Mouse (Mus musculus): ENCODE data around the gene Treml1. TPM values are rescaled to one million over a fixed set of nuclear protein-coding genes. Genes with fewer than 3 reads are reported as not detected.
A peak's percentile ranks its signal among the peaks of the same experiment; 100 is the strongest.
"Not testable (repeated sequence)": the region's sequence is repeated elsewhere in the genome, so short reads cannot be mapped to it uniquely, and the experiment has no call there.

Gene Treml1
- total RNA-seq (2014; fragmentation: Nextera tagmentation) (not detected in 2 replicates), total RNA-seq (2017) (6.7 and 7.2 TPM in 2 replicates), polyA plus RNA-seq (2012) (0.34 and 0.65 TPM in 2 replicates)

GRCm38 (mm10) chr17:48359616-48360015 is at the start of gene Treml1:
Gene Treml1 (plus strand): TSS chr17:48359916.
- no peak for DNase-seq (ENCODE audit: low spot score)
- peaks cover 16% of the 10 kb centered on the region for H3K27me3 ChIP-seq (ENCODE audit: insufficient read depth, low read length)
- 0 out of 2 replicates have a peak, but pooled peaks have one; percentile 35 for ATAC-seq (ENCODE audit: extremely low read depth, insufficient number of reproducible peaks, low FRiP score, poor library complexity, severe bottlenecking)
- TF ChIP-seq GATA2 (IDR thresholded peaks at IDR 0.05; ENCODE audit: borderline replicate concordance, low read depth, low read length) (no peak), TAL1 (conservative IDR thresholded peaks at IDR 0.05; ENCODE audit: low read depth, low read length) (no peak), GATA1 (IDR thresholded peaks at IDR 0.05; ENCODE audit: borderline replicate concordance, low read length) (no peak), CTCF (IDR thresholded peaks at IDR 0.05; ENCODE audit: low read depth, low read length) (no peak), POLR2AphosphoS5 (IDR thresholded peaks at IDR 0.05; ENCODE audit: insufficient replicate concordance, low read depth, low read length) (no peak)
- H3K36me3 ChIP-seq (replicated peaks): no peaks in the 10 kb centered on the region
- H3K4me3 ChIP-seq (ENCODE audit: low read depth, low read length): no peak within 1 kb of the TSS; the same call in 1 of the 2 replicates
- no peaks in the 10 kb centered on the region for H3K9me3 ChIP-seq (replicated peaks)
- H3K4me1 ChIP-seq (ENCODE audit: insufficient read depth, low read depth, low read length): peaks cover 26% of the 10 kb centered on the region

DNA sequence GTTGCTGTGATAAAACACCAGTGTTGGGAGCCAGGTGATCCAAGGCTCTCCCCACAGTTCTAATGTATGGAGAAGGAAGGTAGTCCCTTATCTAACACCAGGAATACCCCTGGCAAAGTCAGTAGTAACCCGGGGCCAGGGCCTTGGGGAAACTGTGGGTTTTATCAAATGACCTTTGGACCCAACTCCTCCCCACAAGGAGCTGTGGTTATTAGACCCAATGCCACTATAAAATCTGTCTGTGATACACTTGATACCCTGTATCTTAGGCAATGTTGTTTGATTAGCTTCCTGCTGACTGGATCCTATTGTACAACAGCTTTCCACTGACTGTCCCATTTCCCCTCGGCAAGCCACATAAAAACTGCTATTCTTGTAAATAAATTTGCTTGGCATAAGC is 47.6 kb upstream of the Treml1 start:
- Histone ChIP-seq H3K27me3 (ENCODE audit: insufficient read depth, low read length) (no peaks in the 10 kb centered on the region), H3K36me3 (replicated peaks) (peaks cover 41% of the 10 kb centered on the region), H3K4me3 (ENCODE audit: low read depth, low read length) (no peak overlapping the region), H3K4me1 (ENCODE audit: insufficient read depth, low read depth, low read length) (peaks cover 52% of the 10 kb centered on the region), H3K9me3 (replicated peaks) (no peaks in the 10 kb centered on the region)
- ATAC-seq (ENCODE audit: extremely low read depth, insufficient number of reproducible peaks, low FRiP score, poor library complexity, severe bottlenecking) (no peak), DNase-seq (ENCODE audit: low spot score) (no peak)
- TF ChIP-seq GATA2 (IDR thresholded peaks at IDR 0.05; ENCODE audit: borderline replicate concordance, low read depth, low read length): no peak
- TF ChIP-seq POLR2AphosphoS5 (IDR thresholded peaks at IDR 0.05; ENCODE audit: insufficient replicate concordance, low read depth, low read length): no peak
- no peak for TF ChIP-seq CTCF (IDR thresholded peaks at IDR 0.05; ENCODE audit: low read depth, low read length)
- no peak for TF ChIP-seq TAL1 (conservative IDR thresholded peaks at IDR 0.05; ENCODE audit: low read depth, low read length)
- TF ChIP-seq GATA1 (IDR thresholded peaks at IDR 0.05; ENCODE audit: borderline replicate concordance, low read length): no peak

GRCm38 (mm10) chr17:48315905-48316579 is 43.7 kb upstream of the Treml1 start, which contains the start of gene B430306N03Rik:
Gene B430306N03Rik (plus strand): TSS chr17:48316141.
- H3K4me3 ChIP-seq (ENCODE audit: low read depth, low read length): not testable (repeated sequence)
- ATAC-seq (ENCODE audit: extremely low read depth, insufficient number of reproducible peaks, low FRiP score, poor library complexity, severe bottlenecking): peak; percentile 55

DNA sequence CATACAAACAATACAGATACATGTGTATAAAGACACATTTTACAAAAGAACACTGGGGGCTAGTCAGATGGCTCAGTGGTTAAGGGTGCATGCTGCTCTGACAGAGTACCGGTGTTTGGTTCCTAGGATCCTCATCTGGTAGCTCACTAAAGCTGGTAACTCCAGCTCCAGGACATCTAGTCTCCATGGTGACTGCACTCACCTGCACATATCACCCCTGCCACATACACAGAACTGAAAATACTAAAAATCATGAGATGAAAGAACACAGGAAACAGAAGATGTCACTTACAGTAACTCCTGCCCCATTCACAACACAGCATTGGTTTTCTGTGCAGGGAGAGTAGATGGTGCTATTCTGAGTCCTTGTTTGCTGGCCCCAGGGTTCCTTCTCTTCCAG is 41.0 kb upstream of the Treml1 start:
- DNase-seq (ENCODE audit: low spot score) (no peak), ATAC-seq (ENCODE audit: extremely low read depth, insufficient number of reproducible peaks, low FRiP score, poor library complexity, severe bottlenecking) (no peak)
- no peak for TF ChIP-seq GATA1 (IDR thresholded peaks at IDR 0.05; ENCODE audit: borderline replicate concordance, low read length)
- TF ChIP-seq TAL1 (conservative IDR thresholded peaks at IDR 0.05; ENCODE audit: low read depth, low read length): no peak
- TF ChIP-seq CTCF (IDR thresholded peaks at IDR 0.05; ENCODE audit: low read depth, low read length): no peak
- no peak for TF ChIP-seq GATA2 (IDR thresholded peaks at IDR 0.05; ENCODE audit: borderline replicate concordance, low read depth, low read length)
- no peak for TF ChIP-seq POLR2AphosphoS5 (IDR thresholded peaks at IDR 0.05; ENCODE audit: insufficient replicate concordance, low read depth, low read length)
- no peaks in the 10 kb centered on the region for H3K36me3 ChIP-seq (replicated peaks)
- peaks cover 67% of the 10 kb centered on the region for H3K4me1 ChIP-seq (ENCODE audit: insufficient read depth, low read depth, low read length)
- no peaks in the 10 kb centered on the region; the same call in 1 of the 2 replicates for H3K27me3 ChIP-seq (ENCODE audit: insufficient read depth, low read length)
- H3K9me3 ChIP-seq (replicated peaks): no peaks in the 10 kb centered on the region
- H3K4me3 ChIP-seq (ENCODE audit: low read depth, low read length): no peak overlapping the region

More at GRCm38 (mm10) chr17:48315905-48316579, 43.7 kb upstream of the Treml1 start, which contains the start of gene B430306N03Rik:
- not testable (repeated sequence) for H3K27me3 ChIP-seq (ENCODE audit: insufficient read depth, low read length); H3K36me3 ChIP-seq (replicated peaks); DNase-seq (ENCODE audit: low spot score); H3K9me3 ChIP-seq (replicated peaks)
- H3K4me1 ChIP-seq (ENCODE audit: insufficient read depth, low read depth, low read length): peaks cover 45% of the 10 kb centered on the region

DNA sequence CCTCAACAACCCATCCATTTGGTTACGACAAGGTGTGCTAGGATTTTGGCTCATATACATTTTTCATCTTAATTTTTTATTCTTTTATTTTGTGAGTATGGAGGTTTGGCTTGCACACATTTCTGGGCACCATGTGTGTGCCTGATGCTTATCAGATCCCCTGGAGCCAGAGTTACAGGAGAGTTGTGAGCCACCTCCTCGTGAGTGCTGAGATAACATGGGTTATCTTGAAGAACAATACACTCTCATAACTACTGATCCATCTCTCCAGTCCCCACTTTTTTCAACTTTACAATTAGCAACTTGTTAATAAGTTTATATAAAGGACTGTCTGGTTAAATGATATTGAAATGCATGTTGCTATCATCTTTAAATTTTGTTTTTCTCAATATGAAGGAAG is 38.4 kb upstream of the Treml1 start:
- ATAC-seq (ENCODE audit: extremely low read depth, insufficient number of reproducible peaks, low FRiP score, poor library complexity, severe bottlenecking) (peak; percentile 89), DNase-seq (ENCODE audit: low spot score) (no peak)
- Histone ChIP-seq H3K36me3 (replicated peaks) (peaks cover 3% of the 10 kb centered on the region), H3K27me3 (ENCODE audit: insufficient read depth, low read length) (no peaks in the 10 kb centered on the region; the same call in 1 of the 2 replicates), H3K4me3 (ENCODE audit: low read depth, low read length) (peak overlapping the region; percentile 48; the same call in 1 of the 2 replicates), H3K4me1 (ENCODE audit: insufficient read depth, low read depth, low read length) (peaks cover 72% of the 10 kb centered on the region), H3K9me3 (replicated peaks) (no peaks in the 10 kb centered on the region)
- TF ChIP-seq GATA2 (IDR thresholded peaks at IDR 0.05; ENCODE audit: borderline replicate concordance, low read depth, low read length) (no peak), GATA1 (IDR thresholded peaks at IDR 0.05; ENCODE audit: borderline replicate concordance, low read length) (no peak), CTCF (IDR thresholded peaks at IDR 0.05; ENCODE audit: low read depth, low read length) (no peak), TAL1 (conservative IDR thresholded peaks at IDR 0.05; ENCODE audit: low read depth, low read length) (peak; percentile 55), POLR2AphosphoS5 (IDR thresholded peaks at IDR 0.05; ENCODE audit: insufficient replicate concordance, low read depth, low read length) (no peak)

DNA sequence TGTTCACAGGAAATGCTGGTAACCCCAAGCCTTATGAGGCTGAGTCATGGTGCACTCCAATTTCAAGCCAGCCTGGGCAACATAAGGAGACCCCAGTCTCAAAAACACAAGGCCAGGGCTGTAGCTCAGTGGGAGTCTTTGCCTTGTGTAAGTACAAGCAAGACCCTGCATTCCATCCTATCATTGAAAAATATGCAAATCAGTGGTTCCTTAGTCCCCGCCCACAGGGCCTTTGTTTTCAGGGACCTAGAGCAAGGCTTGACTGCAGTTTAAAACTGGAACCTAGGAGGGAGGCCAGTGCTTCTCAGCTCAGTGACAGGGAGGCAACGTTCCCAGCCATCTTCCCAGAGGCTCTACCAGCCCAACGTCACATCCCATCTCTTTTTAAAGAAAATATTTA is 36.5 kb upstream of the Treml1 start:
- Histone ChIP-seq H3K9me3 (replicated peaks) (no peaks in the 10 kb centered on the region), H3K27me3 (ENCODE audit: insufficient read depth, low read length) (no peaks in the 10 kb centered on the region), H3K4me3 (ENCODE audit: low read depth, low read length) (no peak overlapping the region), H3K36me3 (replicated peaks) (peaks cover 3% of the 10 kb centered on the region), H3K4me1 (ENCODE audit: insufficient read depth, low read depth, low read length) (peaks cover 62% of the 10 kb centered on the region)
- DNase-seq (ENCODE audit: low spot score): no peak
- no peak for TF ChIP-seq TAL1 (conservative IDR thresholded peaks at IDR 0.05; ENCODE audit: low read depth, low read length)
- TF ChIP-seq GATA2 (IDR thresholded peaks at IDR 0.05; ENCODE audit: borderline replicate concordance, low read depth, low read length): no peak
- no peak for TF ChIP-seq POLR2AphosphoS5 (IDR thresholded peaks at IDR 0.05; ENCODE audit: insufficient replicate concordance, low read depth, low read length)
- TF ChIP-seq GATA1 (IDR thresholded peaks at IDR 0.05; ENCODE audit: borderline replicate concordance, low read length): no peak
- TF ChIP-seq CTCF (IDR thresholded peaks at IDR 0.05; ENCODE audit: low read depth, low read length): no peak
- peak; percentile 24; the same call in 1 of the 2 replicates for ATAC-seq (ENCODE audit: extremely low read depth, insufficient number of reproducible peaks, low FRiP score, poor library complexity, severe bottlenecking)

Data from G1E (cell line).